Mouse (Mus musculus) spleen, postnatal 10 days (tissue): ENCODE measurements around the gene Gm3264.
"Not testable (repeated sequence)": the region's sequence is repeated elsewhere in the genome, so short reads cannot be mapped to it uniquely, and the experiment has no call there.

Experiments used
- DNase-seq, 2 experiments: peaks; one replicate each; pipeline ENCODE4 v3.0.0; 2021 to 2022; ENCODE audit warnings: low spot score in 2 of 2

Gene Gm3264

GRCm38 (mm10) chr14:4855299-4855980 lies at the start of gene Gm3264:
TSS of gene Gm3264 (plus strand) at chr14:4855576.
- not testable (repeated sequence) for DNase-seq

- not testable (repeated sequence) for DNase-seq
Observed at GRCm38 (mm10) chr14:4806421-4806820, 49.0 kb upstream of the Gm3264 start.

- DNase-seq, result not testable (repeated sequence)
Observed at GRCm38 (mm10) chr14:4821950-4822349, 33.4 kb upstream of the Gm3264 start.

- not testable (repeated sequence) for DNase-seq
Observed at GRCm38 (mm10) chr14:4837806-4838205, 17.6 kb upstream of the Gm3264 start, which contains the start of gene Gm3269. TSS of gene Gm3269 (plus strand) at chr14:4838106.

GRCm38 (mm10) chr14:4892116-4892515 lies 36.7 kb downstream of the Gm3264 start, which contains the start of gene Gm3278:
TSS of gene Gm3278 (plus strand) at chr14:4892416.
- not testable (repeated sequence) for DNase-seq
